Mouse (Mus musculus): ENCODE measurements around the gene Cxcl10. TPM values are rescaled to one million over a fixed set of nuclear protein-coding genes. Genes with fewer than 3 reads are reported as not detected.
A peak's percentile ranks its signal among the peaks of the same experiment; 100 is the strongest.

Cxcl10 gene
- polyA plus RNA-seq, 1 experiment from 2014 or later = 0.74 TPM

GRCm38 (mm10) chr5:92389977-92390376, 41.3 kb upstream of the Cxcl10 start:
- H3K27ac ChIP-seq (replicated peaks in 1 of 2; ENCODE audit: control insufficient read depth in 1 of 2, insufficient read depth in 1 of 2, low read depth in 2 of 2, low read length in 2 of 2) = no peak overlapping the region; a peak in 1 of 4 replicates
- 65% methylated on average over 2 of the region's 2 CpGs for WGBS
- ATAC-seq (ENCODE audit: insufficient number of reproducible peaks, insufficient read depth, low FRiP score, low read depth) = no peak
- no peaks in the 10 kb centered on the region for H3K36me3 ChIP-seq (ENCODE audit: control insufficient read depth, insufficient read depth, low read length)
- H3K9me3 ChIP-seq (ENCODE audit: control insufficient read depth, low read length) = no peaks in the 10 kb centered on the region
- no peak overlapping the region for H3K4me3 ChIP-seq (ENCODE audit: control insufficient read depth in 1 of 2, insufficient read depth in 1 of 2, low read depth in 1 of 2, low read length in 2 of 2)
- H3K4me1 ChIP-seq (ENCODE audit: control insufficient read depth in 2 of 2, insufficient read depth in 2 of 2, low read length in 2 of 2) = peaks cover 29 to 36% of the 10 kb centered on the region in 2 experiments
- peak overlapping the region; percentile 24 for H3K4me2 ChIP-seq (ENCODE audit: low read length)
- no peak overlapping the region for H3K9ac ChIP-seq (ENCODE audit: low read length)
- H3K27me3 ChIP-seq (ENCODE audit: control insufficient read depth, insufficient read depth, low read length) = peaks cover 4% of the 10 kb centered on the region; the same call in 1 of the 2 replicates

- Histone ChIP-seq H3K4me2 (ENCODE audit: low read length) (peak overlapping the region; percentile 60), H3K4me1 (ENCODE audit: control insufficient read depth in 2 of 2, insufficient read depth in 2 of 2, low read length in 2 of 2) (peaks cover 28 to 33% of the 10 kb centered on the region in 2 experiments), H3K36me3 (ENCODE audit: control insufficient read depth, insufficient read depth, low read length) (no peaks in the 10 kb centered on the region), H3K9me3 (ENCODE audit: control insufficient read depth, low read length) (no peaks in the 10 kb centered on the region), H3K9ac (ENCODE audit: low read length) (peak overlapping the region; percentile 60; the same call in 1 of the 2 replicates), H3K27ac (replicated peaks in 1 of 2; ENCODE audit: control insufficient read depth in 1 of 2, insufficient read depth in 1 of 2, low read depth in 2 of 2, low read length in 2 of 2) (peak overlapping the region; percentile 87 to 88), H3K4me3 (ENCODE audit: control insufficient read depth in 1 of 2, insufficient read depth in 1 of 2, low read depth in 1 of 2, low read length in 2 of 2) (peak overlapping the region; percentile 4 to 23; a peak in 3 of 4 replicates), H3K27me3 (ENCODE audit: control insufficient read depth, insufficient read depth, low read length) (peaks cover 4% of the 10 kb centered on the region; the same call in 1 of the 2 replicates)
- WGBS = 8% methylated on average over 11 of the region's 11 CpGs
- peak; percentile 61 for ATAC-seq (ENCODE audit: insufficient number of reproducible peaks, insufficient read depth, low FRiP score, low read depth)
Measured at GRCm38 (mm10) chr5:92387433-92387832, 38.7 kb upstream of the Cxcl10 start.

- ATAC-seq (ENCODE audit: insufficient number of reproducible peaks, insufficient read depth, low FRiP score, low read depth) = peak; percentile 66
- 10% methylated on average over 6 of the region's 6 CpGs for WGBS
- Histone ChIP-seq H3K27ac (replicated peaks in 1 of 2; ENCODE audit: control insufficient read depth in 1 of 2, insufficient read depth in 1 of 2, low read depth in 2 of 2, low read length in 2 of 2) (peak overlapping the region; percentile 87 to 88), H3K4me2 (ENCODE audit: low read length) (peak overlapping the region; percentile 60), H3K9ac (ENCODE audit: low read length) (peak overlapping the region; percentile 60; the same call in 1 of the 2 replicates), H3K4me3 (ENCODE audit: control insufficient read depth in 1 of 2, insufficient read depth in 1 of 2, low read depth in 1 of 2, low read length in 2 of 2) (peak overlapping the region; percentile 23 to 29), H3K27me3 (ENCODE audit: control insufficient read depth, insufficient read depth, low read length) (peaks cover 3% of the 10 kb centered on the region; the same call in 1 of the 2 replicates), H3K36me3 (ENCODE audit: control insufficient read depth, insufficient read depth, low read length) (no peaks in the 10 kb centered on the region), H3K9me3 (ENCODE audit: control insufficient read depth, low read length) (no peaks in the 10 kb centered on the region), H3K4me1 (ENCODE audit: control insufficient read depth in 2 of 2, insufficient read depth in 2 of 2, low read length in 2 of 2) (peaks cover 22 to 34% of the 10 kb centered on the region in 2 experiments)
Measured at GRCm38 (mm10) chr5:92386643-92387042, 38.0 kb upstream of the Cxcl10 start.

GRCm38 (mm10) chr5:92386102-92386501, 37.4 kb upstream of the Cxcl10 start:
- ATAC-seq (ENCODE audit: insufficient number of reproducible peaks, insufficient read depth, low FRiP score, low read depth) = no peak; the same call in 1 of the 2 replicates
- Histone ChIP-seq H3K36me3 (ENCODE audit: control insufficient read depth, insufficient read depth, low read length) (no peaks in the 10 kb centered on the region), H3K4me3 (ENCODE audit: control insufficient read depth in 1 of 2, insufficient read depth in 1 of 2, low read depth in 1 of 2, low read length in 2 of 2) (no peak overlapping the region), H3K9me3 (ENCODE audit: control insufficient read depth, low read length) (no peaks in the 10 kb centered on the region), H3K27me3 (ENCODE audit: control insufficient read depth, insufficient read depth, low read length) (no peaks in the 10 kb centered on the region), H3K4me2 (ENCODE audit: low read length) (peak overlapping the region; percentile 60), H3K9ac (ENCODE audit: low read length) (no peak overlapping the region), H3K4me1 (ENCODE audit: control insufficient read depth in 2 of 2, insufficient read depth in 2 of 2, low read length in 2 of 2) (peaks cover 20 to 35% of the 10 kb centered on the region in 2 experiments), H3K27ac (replicated peaks in 1 of 2; ENCODE audit: control insufficient read depth in 1 of 2, insufficient read depth in 1 of 2, low read depth in 2 of 2, low read length in 2 of 2) (peak overlapping the region; percentile 87 to 88)
- 72% methylated on average over 5 of the region's 5 CpGs for WGBS

- Histone ChIP-seq H3K36me3 (ENCODE audit: control insufficient read depth, insufficient read depth, low read length) (no peaks in the 10 kb centered on the region), H3K9ac (ENCODE audit: low read length) (no peak overlapping the region), H3K27ac (replicated peaks in 1 of 2; ENCODE audit: control insufficient read depth in 1 of 2, insufficient read depth in 1 of 2, low read depth in 2 of 2, low read length in 2 of 2) (no peak overlapping the region), H3K4me1 (ENCODE audit: control insufficient read depth in 2 of 2, insufficient read depth in 2 of 2, low read length in 2 of 2) (peaks cover 15 to 24% of the 10 kb centered on the region in 2 experiments), H3K27me3 (ENCODE audit: control insufficient read depth, insufficient read depth, low read length) (no peaks in the 10 kb centered on the region), H3K9me3 (ENCODE audit: control insufficient read depth, low read length) (no peaks in the 10 kb centered on the region), H3K4me3 (ENCODE audit: control insufficient read depth in 1 of 2, insufficient read depth in 1 of 2, low read depth in 1 of 2, low read length in 2 of 2) (no peak overlapping the region), H3K4me2 (ENCODE audit: low read length) (no peak overlapping the region)
- 52% methylated on average over 7 of the region's 7 CpGs for WGBS
- no peak for ATAC-seq (ENCODE audit: insufficient number of reproducible peaks, insufficient read depth, low FRiP score, low read depth)
Measured at GRCm38 (mm10) chr5:92384855-92385254, 36.2 kb upstream of the Cxcl10 start.

- H3K4me3 ChIP-seq (ENCODE audit: control insufficient read depth in 1 of 2, insufficient read depth in 1 of 2, low read depth in 1 of 2, low read length in 2 of 2) = no peak overlapping the region
- ATAC-seq (ENCODE audit: insufficient number of reproducible peaks, insufficient read depth, low FRiP score, low read depth) = no peak
- no peak overlapping the region for H3K9ac ChIP-seq (ENCODE audit: low read length)
- H3K27ac ChIP-seq (replicated peaks in 1 of 2; ENCODE audit: control insufficient read depth in 1 of 2, insufficient read depth in 1 of 2, low read depth in 2 of 2, low read length in 2 of 2) = no peak overlapping the region
- no peak overlapping the region for H3K4me2 ChIP-seq (ENCODE audit: low read length)
- no peaks in the 10 kb centered on the region for H3K9me3 ChIP-seq (ENCODE audit: control insufficient read depth, low read length)
- 47% methylated on average over 7 of the region's 7 CpGs for WGBS
- no peaks in the 10 kb centered on the region for H3K27me3 ChIP-seq (ENCODE audit: control insufficient read depth, insufficient read depth, low read length)
- peaks cover 15 to 23% of the 10 kb centered on the region in 2 experiments for H3K4me1 ChIP-seq (ENCODE audit: control insufficient read depth in 2 of 2, insufficient read depth in 2 of 2, low read length in 2 of 2)
- H3K36me3 ChIP-seq (ENCODE audit: control insufficient read depth, insufficient read depth, low read length) = no peaks in the 10 kb centered on the region
Measured at GRCm38 (mm10) chr5:92383747-92384146, 35.1 kb upstream of the Cxcl10 start.

- Histone ChIP-seq H3K4me2 (ENCODE audit: low read length) (no peak overlapping the region), H3K36me3 (ENCODE audit: control insufficient read depth, insufficient read depth, low read length) (no peaks in the 10 kb centered on the region), H3K9me3 (ENCODE audit: control insufficient read depth, low read length) (no peaks in the 10 kb centered on the region), H3K27me3 (ENCODE audit: control insufficient read depth, insufficient read depth, low read length) (no peaks in the 10 kb centered on the region), H3K4me3 (ENCODE audit: control insufficient read depth in 1 of 2, insufficient read depth in 1 of 2, low read depth in 1 of 2, low read length in 2 of 2) (no peak overlapping the region), H3K27ac (replicated peaks in 1 of 2; ENCODE audit: control insufficient read depth in 1 of 2, insufficient read depth in 1 of 2, low read depth in 2 of 2, low read length in 2 of 2) (no peak overlapping the region), H3K4me1 (ENCODE audit: control insufficient read depth in 2 of 2, insufficient read depth in 2 of 2, low read length in 2 of 2) (peaks cover 10 to 15% of the 10 kb centered on the region in 2 experiments), H3K9ac (ENCODE audit: low read length) (no peak overlapping the region)
- ATAC-seq (ENCODE audit: insufficient number of reproducible peaks, insufficient read depth, low FRiP score, low read depth) = no peak
- 45% methylated on average over 9 of the region's 9 CpGs for WGBS
Measured at GRCm38 (mm10) chr5:92382349-92382679, 33.6 kb upstream of the Cxcl10 start.
